Mouse (Mus musculus): ENCODE data around the gene Atp2a2.

The Atp2a2 gene

GRCm38 (mm10) chr5:122405537-122405936 lies 96.5 kb downstream of the Atp2a2 start:
- DNase-seq (ENCODE audit: low read depth), result no peak
